Mouse (Mus musculus) c-Kit-positive CD71-positive TER-119-positive erythroid progenitor cells, embryonic 14.5 days (primary cell): ENCODE measurements around the gene Dicer1.
"Not testable (repeated sequence)": the region's sequence is repeated elsewhere in the genome, so short reads cannot be mapped to it uniquely, and the experiment has no call there.

Experiments
- DNase-seq: peaks from one replicate; pipeline ENCODE4 v3.0.0-alpha.2; 2013; ENCODE audit warnings: low spot score

The Dicer1 gene

DNA sequence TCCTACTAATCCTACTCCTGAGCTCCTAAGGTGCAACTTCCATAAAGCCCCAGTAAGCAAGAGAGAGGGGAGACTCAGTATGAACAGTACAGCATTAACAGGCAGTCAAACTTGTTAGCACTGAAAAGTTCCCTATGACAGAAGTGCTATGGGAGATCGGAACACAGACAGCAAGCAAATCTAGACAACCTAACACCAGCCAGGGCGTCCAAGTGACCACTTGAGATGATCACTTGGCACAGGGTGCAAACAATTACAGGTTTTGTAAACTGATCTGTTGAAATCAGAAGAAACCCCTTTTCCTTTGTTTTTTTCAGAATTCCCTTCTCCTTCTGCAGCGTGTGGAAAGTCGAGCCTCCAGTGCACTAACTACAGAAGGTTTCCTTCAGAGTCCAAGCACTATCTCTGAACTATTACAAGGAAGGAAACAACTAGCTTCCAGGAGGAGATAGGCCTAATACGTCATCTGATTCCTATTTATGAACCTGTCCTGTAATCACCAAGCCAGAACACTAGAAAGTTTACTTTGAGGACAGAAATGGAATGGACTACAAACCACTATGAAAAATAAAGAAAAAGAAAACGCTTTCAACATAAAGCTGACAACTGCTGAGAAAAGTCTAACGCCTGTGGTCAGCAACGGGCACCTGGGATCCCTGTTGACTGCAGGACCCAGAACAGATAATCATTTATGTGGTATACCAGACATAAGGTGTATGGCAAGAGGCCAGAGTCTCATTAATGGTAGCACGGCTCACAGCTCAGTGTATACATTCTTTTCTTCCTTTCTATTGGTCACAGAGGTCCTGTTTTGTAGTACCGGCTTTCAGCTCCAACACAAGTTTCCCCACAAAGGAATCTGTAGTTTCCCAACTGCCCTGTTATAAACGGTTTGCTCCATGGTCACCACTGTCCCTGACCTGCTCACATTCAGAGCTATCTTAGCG is 10.6 kb downstream of the Dicer1 start:
- DNase-seq = no peak

DNA sequence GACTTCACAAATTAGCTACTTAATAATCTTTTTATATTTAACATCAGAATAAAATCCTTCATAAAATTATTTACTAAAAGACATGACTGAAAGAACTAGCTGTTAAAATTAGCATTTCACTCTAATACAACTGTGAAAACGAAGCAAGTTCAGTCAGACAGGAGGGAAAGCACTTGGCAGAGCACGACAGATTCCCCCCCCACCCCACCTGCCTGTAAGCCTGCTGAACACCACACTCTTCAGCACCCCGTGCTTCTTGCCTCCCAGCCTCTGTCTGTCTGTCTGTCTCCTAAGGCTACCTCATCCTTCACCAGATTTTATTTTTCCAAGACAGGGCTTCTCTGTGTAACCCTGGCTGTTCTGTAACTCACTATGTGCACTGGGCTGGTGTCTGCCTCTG is 12.8 kb downstream of the Dicer1 start:
- DNase-seq = no peak

DNA sequence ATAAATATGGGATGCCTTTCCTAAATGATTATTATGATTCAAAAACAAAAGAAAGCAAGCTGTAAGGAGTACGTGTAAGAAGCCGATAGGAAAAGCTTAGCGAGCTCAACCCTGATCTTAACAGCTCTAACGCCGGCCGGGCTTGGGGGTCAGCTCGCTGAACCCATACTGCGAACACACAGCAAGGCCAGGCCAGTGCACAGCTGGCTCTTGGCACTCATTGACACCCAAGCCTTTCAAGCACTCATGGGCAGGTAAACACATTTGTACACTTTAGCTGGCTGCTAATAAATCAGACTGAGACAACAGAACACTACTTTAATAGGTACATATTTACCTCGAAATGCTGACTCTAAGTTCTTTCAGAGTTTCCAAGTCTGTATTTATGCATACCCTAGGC is 13.3 kb downstream of the Dicer1 start:
- no peak for DNase-seq

DNA sequence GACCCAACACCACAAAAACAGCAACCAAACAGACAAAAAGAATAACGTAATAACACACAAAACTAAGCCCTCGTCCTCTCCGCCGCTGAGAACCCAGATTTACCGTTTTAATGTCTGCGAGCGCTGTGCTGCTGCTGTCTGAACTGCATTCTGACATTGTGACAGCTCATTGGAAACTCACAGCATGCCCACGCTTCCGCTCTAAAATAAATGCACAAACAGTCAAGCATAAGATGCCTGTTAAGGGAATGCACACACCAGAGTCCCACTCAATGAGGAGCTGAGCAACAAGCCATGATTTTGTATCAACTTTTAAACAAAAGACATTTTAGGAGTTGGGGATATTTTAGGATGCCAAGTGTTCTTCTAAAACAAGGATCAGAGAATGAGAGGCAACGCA is 14.1 kb downstream of the Dicer1 start:
- DNase-seq = no peak

DNA sequence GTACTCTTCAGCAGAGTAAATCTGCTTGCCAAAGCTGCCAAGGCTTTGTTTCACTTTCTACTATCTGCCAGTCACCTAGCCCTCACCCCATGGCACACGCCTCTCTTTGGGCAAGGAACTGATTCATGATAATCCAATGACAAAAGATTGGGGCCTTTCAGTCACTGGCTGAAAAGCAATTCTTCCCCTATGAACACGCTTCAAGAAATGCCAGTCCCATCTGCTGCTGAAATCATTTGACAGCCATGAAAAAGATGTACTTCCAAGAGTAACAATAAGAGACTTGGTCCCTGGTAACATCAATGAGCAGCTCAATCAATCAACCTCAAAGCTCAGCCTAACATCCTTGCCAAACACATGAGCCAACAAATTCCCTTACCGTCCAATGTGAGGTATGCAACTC is 15.8 kb downstream of the Dicer1 start:
- no peak for DNase-seq

DNA sequence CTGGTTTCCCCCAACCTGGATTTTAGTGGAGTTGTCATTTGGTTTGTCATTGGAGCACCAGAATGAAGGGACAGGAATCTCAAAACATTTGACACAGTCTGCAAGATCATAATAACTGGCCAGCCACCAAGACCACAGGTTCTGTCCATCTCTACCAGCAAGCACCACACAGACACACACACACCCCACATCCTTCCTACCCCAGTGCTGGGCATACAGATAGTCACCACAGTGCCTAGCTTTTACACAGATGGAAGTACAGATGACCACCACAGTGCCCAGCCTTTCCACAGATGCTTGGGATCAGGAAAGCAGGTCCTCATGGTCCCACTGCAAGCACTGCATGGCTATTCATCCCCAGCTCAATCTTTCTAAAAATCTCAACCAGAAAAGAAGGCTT is 18.6 kb downstream of the Dicer1 start:
- DNase-seq = no peak

DNA sequence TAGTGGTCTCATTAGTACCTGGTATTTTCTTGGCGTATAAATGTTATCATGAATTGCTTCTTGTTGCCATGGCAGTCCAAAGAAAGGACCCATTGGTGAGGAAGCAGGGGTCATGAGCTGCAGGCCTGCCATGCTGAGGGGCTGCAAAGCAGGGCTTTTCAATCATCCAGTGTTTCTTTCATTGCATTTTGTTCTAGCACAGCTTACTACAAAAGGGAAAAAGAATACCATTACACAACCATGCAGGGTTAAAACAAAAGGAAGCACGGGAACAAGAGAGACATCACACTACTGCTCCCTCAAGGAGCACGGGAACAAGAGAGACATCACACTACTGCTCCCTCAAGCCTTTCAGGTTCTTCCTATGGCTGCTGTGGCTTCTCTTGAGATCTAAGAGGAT is 20.0 kb downstream of the Dicer1 start:
- DNase-seq = no peak

DNA sequence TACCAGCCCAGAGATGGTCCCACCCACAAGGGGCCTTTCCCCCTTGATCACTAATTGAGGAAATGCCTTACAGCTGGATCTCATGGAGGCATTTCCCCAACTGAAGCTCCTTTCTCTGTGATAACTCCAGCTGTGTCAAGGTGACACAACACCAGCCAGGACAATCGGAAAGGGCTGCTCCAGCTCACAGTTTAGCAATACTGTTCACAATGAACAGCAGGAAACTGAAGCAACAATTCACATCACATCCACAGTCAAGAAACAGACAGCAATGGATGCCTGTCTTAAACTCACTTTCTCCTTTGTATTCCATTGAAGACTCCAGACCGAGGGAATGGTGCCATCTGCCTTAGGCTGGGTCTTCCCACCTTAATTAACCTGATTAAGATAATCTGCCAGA is 25.3 kb downstream of the Dicer1 start:
- not testable (repeated sequence) for DNase-seq

DNA sequence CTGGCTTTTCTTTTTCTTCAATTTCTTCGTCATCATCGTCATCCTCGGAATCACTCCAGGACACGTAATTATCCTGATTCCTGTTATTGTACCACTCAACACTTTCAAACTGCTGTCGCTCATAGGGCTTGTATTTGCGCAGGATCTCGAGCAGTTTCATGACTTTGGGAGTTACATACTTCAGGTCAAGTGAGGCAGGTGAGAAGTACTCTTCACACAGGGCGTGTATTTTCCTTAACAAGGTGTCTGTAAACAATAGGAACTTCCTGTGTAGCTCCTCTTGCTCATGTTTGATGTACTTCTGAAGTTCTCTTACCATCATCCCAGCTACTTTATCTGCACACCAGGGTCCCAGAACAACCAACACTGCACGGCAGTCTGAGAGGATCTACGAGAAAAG is 29.7 kb downstream of the Dicer1 start:
- no peak for DNase-seq

DNA sequence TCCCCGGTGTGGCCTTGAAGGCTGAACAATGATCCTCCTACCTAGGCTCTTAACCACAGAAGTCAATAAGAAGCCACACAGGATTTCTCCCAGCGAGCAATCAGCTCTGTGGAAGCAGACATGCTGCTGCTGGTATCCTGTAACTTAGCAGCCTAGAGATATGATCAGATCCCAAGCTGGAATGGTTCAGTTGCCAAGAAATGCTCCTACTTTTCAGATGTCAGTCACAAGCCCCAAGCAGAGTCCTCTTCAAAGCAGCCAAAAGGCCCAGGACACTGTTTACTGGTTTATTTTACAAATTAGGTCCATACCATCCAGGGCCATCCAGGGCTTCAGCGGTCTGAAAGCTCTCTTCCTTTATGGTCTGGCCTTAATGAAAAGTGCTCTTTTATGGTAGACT is 30.7 kb downstream of the Dicer1 start:
- no peak for DNase-seq

DNA sequence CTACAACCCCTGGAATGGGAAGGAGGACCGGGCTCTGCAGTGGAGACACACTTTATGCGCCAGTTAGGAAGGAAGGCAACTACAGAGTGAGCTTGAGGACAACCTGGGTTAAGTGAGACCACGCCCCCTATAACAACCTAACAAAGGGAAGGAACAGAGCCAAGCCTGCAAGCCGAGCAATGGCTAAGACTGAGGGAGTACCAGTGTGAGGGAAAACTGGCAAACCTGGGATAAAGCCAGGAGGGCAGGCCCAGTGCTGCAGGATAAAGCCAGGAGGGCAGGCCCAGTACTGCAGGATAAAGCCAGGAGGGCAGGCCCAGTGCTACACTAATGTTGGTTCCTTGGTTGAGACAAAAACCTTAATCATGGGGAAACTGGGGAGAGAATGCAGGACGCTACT is 32.8 kb downstream of the Dicer1 start:
- no peak for DNase-seq

DNA sequence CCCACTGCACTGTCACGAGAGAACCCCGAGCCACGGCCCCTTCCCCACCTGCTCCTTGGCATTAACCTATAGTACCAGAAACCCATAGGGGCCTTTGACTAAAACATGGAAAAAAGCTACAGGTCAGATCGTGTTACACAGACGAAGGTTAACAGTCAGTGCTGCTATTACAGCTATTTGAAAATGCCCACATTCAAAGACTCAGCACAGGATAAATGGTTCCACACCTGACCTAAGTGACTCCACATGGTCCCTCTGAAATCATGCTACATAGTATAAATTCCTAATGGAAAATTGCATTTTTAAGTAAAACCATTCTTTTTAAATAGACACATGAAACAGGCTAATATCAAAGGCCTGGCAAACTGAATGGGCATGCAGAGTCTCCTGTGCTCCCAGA is 35.3 kb downstream of the Dicer1 start:
- no peak for DNase-seq

DNA sequence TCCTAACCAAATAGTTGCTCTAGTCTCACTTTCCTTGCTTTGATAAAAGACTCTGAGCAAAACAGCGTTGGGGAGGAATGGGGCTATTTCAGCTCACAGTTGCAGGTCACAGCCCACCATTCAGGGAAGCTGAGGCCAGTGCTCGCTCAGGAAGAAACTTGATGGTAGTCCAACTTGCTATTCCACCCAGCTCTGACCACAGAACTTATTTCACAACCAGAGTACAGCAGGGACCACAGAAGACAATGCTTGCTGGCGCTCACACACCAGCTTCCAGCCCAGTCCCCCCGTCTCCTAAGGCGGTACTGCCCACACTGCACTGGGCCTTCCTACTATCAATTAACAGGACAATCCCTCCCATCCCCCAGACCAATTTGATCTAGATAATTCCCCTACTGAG is 36.3 kb downstream of the Dicer1 start:
- DNase-seq = no peak

DNA sequence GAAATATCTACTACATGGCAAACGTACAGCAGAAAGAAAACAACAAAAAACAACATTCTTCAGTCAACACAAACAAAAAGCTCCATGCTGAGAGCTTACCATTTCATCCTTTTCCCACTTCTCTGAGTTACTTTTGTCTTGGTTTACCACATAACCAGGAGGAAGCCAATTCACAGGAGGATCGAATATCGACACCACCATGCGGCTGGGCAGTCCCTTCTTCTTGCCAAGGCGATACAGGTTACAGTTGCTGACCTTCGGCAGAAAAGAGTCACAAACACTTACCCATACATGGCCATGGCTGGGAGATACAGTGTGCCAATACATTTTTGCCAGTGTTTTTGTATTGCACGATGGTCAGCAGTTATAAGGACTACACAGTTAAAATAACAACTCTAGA is 51.5 kb downstream of the Dicer1 start:
- DNase-seq = no peak

DNA sequence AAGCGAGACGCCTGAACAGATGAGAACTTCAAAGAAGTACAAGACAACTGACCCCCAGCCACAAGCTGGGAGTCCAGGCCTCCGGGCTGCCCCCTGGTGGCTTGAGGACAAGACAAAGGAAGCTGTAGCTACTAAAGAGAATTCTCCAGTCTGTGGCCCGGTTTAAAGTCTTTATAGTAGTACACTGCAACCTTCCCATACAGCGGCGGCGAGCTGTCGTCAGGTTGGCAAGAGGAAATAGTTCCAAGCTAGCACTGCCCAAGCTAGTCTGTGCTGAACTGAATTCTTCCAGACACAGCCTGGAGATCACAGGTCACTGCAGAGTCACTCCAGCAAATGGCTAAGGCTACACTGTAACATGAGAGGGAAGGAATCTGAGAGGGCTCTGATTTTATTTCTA is 52.0 kb downstream of the Dicer1 start:
- no peak for DNase-seq

DNA sequence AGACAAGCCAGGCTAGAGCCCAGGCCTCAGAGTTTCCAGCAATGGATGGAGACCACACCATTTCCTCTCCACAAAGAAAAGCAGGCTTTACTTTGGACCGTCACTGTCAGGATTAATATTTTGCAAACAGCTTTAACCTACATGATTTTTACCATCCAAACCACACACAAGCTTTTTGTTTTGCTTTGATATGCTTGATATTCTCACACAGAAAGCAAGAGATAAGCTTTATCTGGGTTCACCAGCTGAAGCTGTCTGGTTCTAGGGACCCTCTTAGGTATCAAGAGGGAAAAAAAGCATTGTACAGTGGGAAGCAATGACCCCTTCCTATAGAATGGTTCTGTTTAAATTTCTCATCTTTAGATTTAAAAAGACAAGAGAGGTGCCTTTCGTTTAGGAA is 56.2 kb downstream of the Dicer1 start:
- no peak for DNase-seq

DNA sequence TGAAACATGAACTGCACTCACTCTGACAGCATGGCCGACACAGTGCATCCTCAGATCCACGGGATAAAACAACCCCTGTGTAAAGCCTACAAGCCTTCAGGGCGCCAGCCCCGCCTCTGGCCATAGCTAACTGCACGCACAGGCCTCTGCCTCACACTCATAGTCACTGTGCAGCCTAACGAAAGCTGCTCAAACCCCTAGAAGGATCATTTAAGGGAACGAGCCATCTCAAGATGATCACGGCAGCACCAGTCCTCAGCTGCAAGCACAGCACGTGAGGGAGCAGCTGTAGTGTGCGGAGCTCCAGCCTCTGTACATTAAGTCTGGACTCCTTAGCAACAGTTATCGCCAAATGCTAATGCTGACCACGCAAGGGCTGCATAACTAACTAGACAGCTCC is 58.9 kb downstream of the Dicer1 start:
- no peak for DNase-seq

DNA sequence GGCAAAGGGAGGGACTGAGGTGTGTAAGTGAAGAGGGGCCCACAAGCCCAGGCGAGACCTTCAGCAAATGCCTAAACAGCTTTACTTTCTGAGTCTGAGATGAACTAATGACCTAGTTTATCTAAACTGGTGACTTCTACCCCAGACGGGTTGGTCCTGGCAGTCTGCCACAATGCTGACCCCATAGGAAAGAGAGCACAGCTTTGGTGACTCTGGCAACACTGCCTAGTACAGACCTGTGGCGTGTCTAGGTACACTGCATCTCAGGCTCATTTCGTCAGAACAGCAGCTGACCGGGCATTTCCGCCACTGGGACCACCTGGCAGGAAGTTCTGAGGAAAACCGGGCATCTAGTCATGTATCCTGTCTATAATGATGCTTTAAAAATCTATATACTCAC is 61.3 kb downstream of the Dicer1 start:
- DNase-seq = no peak

DNA sequence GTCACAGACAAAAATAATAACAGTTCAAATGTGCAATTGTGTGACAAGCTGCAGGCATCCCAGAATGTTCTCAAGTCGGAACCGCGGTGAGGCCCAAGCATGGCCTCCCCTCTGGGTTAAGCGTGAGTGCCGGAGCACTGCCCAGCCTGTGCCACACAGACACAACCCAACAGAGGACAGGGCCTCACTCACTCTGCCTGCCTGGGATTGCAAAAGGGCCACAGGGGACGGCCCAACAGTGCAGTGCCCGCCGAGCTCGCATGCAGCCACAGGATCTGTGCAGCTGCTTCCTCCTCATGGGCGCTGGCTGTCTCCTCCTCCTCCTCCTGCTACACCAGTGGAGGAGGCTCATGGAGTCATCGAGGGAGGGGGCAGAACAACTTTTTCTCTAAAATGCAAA is 62.9 kb downstream of the Dicer1 start:
- no peak for DNase-seq

DNA sequence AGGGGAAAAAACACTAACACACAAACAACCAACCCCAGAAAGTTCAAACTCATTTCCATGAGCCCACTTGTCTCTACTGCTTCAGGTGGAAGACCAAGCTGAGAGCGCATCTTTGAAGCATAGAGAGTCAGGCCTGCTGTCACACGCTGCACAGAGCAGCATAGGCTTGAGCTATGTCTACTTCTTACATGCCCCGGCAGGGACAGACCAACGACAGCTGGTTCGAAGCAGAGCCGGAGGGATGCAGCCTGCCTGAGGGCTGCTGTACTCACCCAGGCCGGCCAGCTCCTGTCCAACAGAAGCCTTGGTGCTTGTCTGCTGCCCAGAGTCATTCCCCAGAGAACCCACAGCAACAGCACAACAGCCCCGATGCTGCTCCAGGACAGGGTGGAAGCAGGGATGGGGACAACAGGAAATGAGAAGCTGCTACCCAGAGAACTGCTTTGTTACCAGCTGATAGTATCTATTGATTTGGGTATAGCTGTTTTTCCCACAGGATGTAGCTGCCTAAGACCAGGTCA is 67.3 kb downstream of the Dicer1 start:
- no peak for DNase-seq

DNA sequence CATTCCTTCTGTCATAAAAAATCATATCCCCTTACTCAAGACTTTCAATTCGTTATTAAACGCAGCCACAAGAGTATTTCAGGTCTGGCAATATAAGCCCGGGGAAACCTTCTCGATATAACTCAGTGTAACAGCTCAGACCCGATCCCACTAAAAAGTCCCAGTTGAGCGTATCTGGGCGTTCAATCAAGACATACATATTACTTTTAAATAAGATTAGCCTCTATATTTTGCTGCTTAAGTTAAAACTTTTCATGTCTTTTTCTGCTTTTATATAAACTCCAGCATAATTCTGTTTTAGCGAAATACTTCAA is 72.0 kb downstream of the Dicer1 start:
- no peak for DNase-seq

DNA sequence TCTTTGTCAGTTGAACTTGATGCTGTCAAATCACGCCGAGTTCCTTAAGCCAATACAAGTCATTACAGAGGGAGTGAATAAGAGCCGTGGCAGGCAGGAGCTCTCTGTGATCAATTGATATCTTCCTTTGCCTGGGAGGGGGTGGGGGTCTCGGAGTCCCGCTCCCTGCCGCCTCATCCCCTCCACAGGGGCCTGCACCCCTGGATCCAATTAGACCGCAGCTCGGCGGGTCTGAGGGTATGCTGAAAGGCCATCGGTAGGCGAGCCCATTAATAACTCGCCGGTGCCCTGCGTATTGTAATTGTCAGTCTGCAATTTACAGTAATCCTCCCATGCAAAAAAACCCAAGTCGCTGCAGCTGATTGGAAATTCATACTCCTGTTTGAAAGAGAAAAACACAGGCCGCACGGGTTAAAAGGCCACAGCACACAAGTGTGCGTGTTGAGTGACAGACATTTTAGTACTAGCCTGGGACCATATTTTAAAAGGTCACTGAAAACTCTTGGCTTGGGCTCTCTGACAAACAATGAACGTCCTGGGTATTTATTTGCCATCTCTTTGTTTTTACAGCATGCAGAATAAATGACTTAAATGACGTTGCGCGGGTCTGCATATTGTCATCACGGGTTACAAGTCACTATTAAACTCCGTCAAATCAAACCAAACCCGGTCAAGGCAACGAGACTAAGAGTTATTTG is 72.5 kb downstream of the Dicer1 start:
- DNase-seq = no peak

DNA sequence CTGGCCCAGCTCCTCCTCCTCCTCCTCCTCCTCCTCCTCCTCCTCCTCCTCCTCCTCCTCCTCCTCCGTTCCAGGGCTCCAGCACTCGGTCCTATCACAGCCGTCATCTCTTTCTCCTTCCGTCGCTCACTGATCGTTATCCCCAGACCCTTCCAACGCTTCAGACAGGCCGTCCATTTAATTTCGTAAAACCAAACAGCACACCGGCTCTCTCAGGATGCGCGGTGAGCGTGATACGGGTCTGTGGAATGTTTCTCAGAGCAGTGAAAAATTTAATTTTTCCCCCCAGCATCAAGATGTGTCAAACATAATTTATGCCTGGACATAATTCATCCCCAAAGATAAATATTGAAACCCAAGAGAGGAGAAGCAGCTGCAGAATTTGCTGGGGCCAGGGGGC is 73.3 kb downstream of the Dicer1 start:
- DNase-seq = no peak
